Mouse (Mus musculus): Measurements from ENCODE around the gene Lmx1b. TPM values are rescaled to one million over a fixed set of nuclear protein-coding genes. Genes with fewer than 3 reads are reported as not detected.

Lmx1b gene
- total RNA-seq (2023), result not detected

DNA sequence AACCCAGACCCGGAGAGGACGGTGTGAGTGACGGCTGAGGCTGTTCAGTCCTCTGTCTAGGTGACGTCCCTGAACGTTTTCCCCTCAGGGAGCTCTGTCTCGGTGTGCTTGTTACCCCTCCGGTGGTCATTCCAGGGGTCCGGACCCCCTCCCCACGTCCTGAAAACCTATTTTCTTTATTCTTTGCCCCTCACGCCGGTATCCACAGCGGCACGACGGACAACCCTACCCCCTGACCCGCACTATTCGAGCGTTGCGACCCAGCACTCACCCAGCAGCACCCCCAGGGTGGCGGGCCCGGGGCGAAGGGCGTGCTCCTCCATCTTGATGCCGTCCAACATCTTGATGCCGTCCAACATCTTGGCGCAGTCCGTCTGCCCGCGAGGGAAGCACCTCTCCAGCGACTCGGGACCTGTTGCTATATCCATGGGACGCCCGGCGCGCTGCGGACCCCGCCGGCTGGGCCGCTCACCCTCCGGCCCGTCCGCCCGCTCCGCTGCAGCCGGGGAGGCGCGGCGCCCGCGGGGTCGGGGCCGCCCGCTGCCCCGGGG lies at the start of gene Lmx1b:
Gene Lmx1b, minus strand, starts transcription at position 341 of the 551 bp plus-strand sequence.

Other genes with a start within 250 kb of the Lmx1b start
- gene Zbtb34, start 209.2 kb downstream of the Lmx1b start, total RNA-seq (2023), result 9.6 TPM
- 30.9 TPM for gene Zbtb43, start 172.0 kb downstream of the Lmx1b start, total RNA-seq (2023)
- gene Mvb12b, start 247.4 kb upstream of the Lmx1b start, total RNA-seq (2023), result 15.5 TPM